Mouse (Mus musculus) MEL (cell line): ENCODE measurements around the gene Sfn. TPM values are rescaled to one million over a fixed set of nuclear protein-coding genes. Genes with fewer than 3 reads are reported as not detected.

Experiments
- DNase-seq: peaks from one replicate; pipeline ENCODE4 v3.0.0; 2011; ENCODE audit warnings: low read depth, low spot score
- H3K27ac ChIP-seq: 2 replicates; pipeline ENCODE4 v1.5.1; 2012; ENCODE audit warnings: low read depth, mild to moderate bottlenecking, control low read depth, low read length, moderate library complexity; ENCODE audit not compliant: control insufficient read depth
- H3K27me3 ChIP-seq, 2 experiments: fragments of 150-350 bp in 1 of 2; sonication (generic) in 1 of 2; 2 replicates each; pipeline ENCODE4 v1.6.1; 2012; ENCODE audit warnings: low read length in 2 of 2, mild to moderate bottlenecking in 2 of 2, improper control_type of control experiment in 1 of 2, moderate library complexity in 1 of 2; ENCODE audit not compliant: insufficient read depth in 2 of 2, control insufficient read depth in 1 of 2
- H3K36me3 ChIP-seq, 2 experiments: 2 replicates each; pipeline ENCODE4 v1.6.1; 2012 to 2014; ENCODE audit warnings: low read length in 2 of 2, improper control_type of control experiment in 1 of 2, inconsistent platforms in 1 of 2, mild to moderate bottlenecking in 1 of 2; ENCODE audit not compliant: insufficient read depth in 2 of 2, control insufficient read depth in 1 of 2
- H3K4me1 ChIP-seq, 2 experiments: fragments of 150-350 bp in 1 of 2; sonication (generic) in 1 of 2; 2 replicates each; pipeline ENCODE4 v1.6.1; 2012; ENCODE audit warnings: low read length in 2 of 2, improper control_type of control experiment in 1 of 2, mild to moderate bottlenecking in 1 of 2; ENCODE audit not compliant: insufficient read depth in 2 of 2, control insufficient read depth in 1 of 2
- H3K4me3 ChIP-seq, 2 experiments: fragments of 150-350 bp in 1 of 2; sonication (generic) in 1 of 2; 2 replicates each; pipeline ENCODE4 v1.5.1; 2012; ENCODE audit warnings: low read depth in 2 of 2, low read length in 2 of 2, mild to moderate bottlenecking in 2 of 2, moderate library complexity in 2 of 2, control low read depth in 1 of 2, improper control_type of control experiment in 1 of 2; ENCODE audit not compliant: control insufficient read depth in 1 of 2, insufficient read depth in 1 of 2
- H3K79me2 ChIP-seq: 2 replicates; pipeline ENCODE4 v1.6.1; 2012; ENCODE audit warnings: mild to moderate bottlenecking, low read length, moderate library complexity; ENCODE audit not compliant: control insufficient read depth, poor library complexity, insufficient read depth
- H3K9ac ChIP-seq: 2 replicates; pipeline ENCODE4 v1.6.1; 2012; ENCODE audit warnings: low read depth, mild to moderate bottlenecking, control low read depth, low read length, moderate library complexity; ENCODE audit not compliant: control insufficient read depth, poor library complexity, severe bottlenecking
- H3K9me3 ChIP-seq: fragments of 150-350 bp; sonication (generic); replicated peaks from 2 replicates; pipeline ENCODE4 v1.6.1; 2012; ENCODE audit warnings: mild to moderate bottlenecking, low read length, improper control_type of control experiment, moderate library complexity; ENCODE audit not compliant: insufficient read depth
- CHD1 ChIP-seq: IDR thresholded peaks from 2 replicates; pipeline ENCODE4 v1.6.1; 2012; ENCODE audit warnings: low read depth, mild to moderate bottlenecking, inconsistent platforms, low read length, improper control_type of control experiment
- CHD2 ChIP-seq: IDR thresholded peaks from 2 replicates; pipeline ENCODE4 v1.6.1; 2011; ENCODE audit warnings: low read length, improper control_type of control experiment
- CTCF ChIP-seq, 3 experiments: IDR thresholded peaks in 2 of 3; conservative IDR thresholded peaks in 1 of 3; 2 replicates each; pipeline ENCODE4 v1.5.1; 2011 to 2012; ENCODE audit warnings: low read length in 3 of 3, low read depth in 2 of 3, mild to moderate bottlenecking in 2 of 3, improper control_type of control experiment in 1 of 3, inconsistent platforms in 1 of 3, mixed read lengths in 1 of 3, moderate library complexity in 1 of 3; ENCODE audit not compliant: control insufficient read depth in 1 of 3, insufficient read depth in 1 of 3, poor library complexity in 1 of 3, severe bottlenecking in 1 of 3
- ELF1 ChIP-seq: IDR thresholded peaks from 2 replicates; pipeline ENCODE4 v1.6.1; 2014; ENCODE audit warnings: low read depth, mild to moderate bottlenecking, inconsistent platforms, low read length, improper control_type of control experiment, moderate library complexity
- JUND ChIP-seq: IDR thresholded peaks from 2 replicates; pipeline ENCODE4 v1.6.1; 2011; ENCODE audit warnings: low read depth, mild to moderate bottlenecking, improper control_type of control experiment, low read length
- MAFK ChIP-seq: IDR thresholded peaks from 2 replicates; pipeline ENCODE4 v1.6.1; 2011; ENCODE audit warnings: low read depth, mild to moderate bottlenecking, low read length, improper control_type of control experiment, borderline replicate concordance
- MAX ChIP-seq: IDR thresholded peaks from 2 replicates; pipeline ENCODE4 v1.6.1; 2011; ENCODE audit warnings: low read length, improper control_type of control experiment
- MAZ ChIP-seq: IDR thresholded peaks from 2 replicates; pipeline ENCODE4 v1.6.1; 2012; ENCODE audit warnings: low read depth, mild to moderate bottlenecking, inconsistent platforms, low read length, improper control_type of control experiment
- MXI1 ChIP-seq: IDR thresholded peaks from 2 replicates; pipeline ENCODE4 v1.6.1; 2011; ENCODE audit warnings: mild to moderate bottlenecking, low read depth, low read length, improper control_type of control experiment
- MYB ChIP-seq: IDR thresholded peaks from 2 replicates; pipeline ENCODE4 v1.6.1; 2011; ENCODE audit warnings: mild to moderate bottlenecking, low read depth, low read length, improper control_type of control experiment
- MYC ChIP-seq: IDR thresholded peaks from 2 replicates; pipeline ENCODE4 v1.6.1; 2011; ENCODE audit warnings: low read depth, mild to moderate bottlenecking, low read length, improper control_type of control experiment, moderate library complexity
- NELFE ChIP-seq: IDR thresholded peaks from 2 replicates; pipeline ENCODE4 v1.6.1; 2011; ENCODE audit warnings: low read depth, low read length, improper control_type of control experiment
- POLR2A ChIP-seq, 2 experiments: IDR thresholded peaks; 2 replicates each; pipeline ENCODE4 v1.6.1; 2011 to 2012; ENCODE audit warnings: low read length in 2 of 2, mild to moderate bottlenecking in 2 of 2, control low read depth in 1 of 2, improper control_type of control experiment in 1 of 2, low read depth in 1 of 2, moderate library complexity in 1 of 2; ENCODE audit not compliant: control insufficient read depth in 1 of 2, insufficient read depth in 1 of 2, poor library complexity in 1 of 2
- POLR2AphosphoS2 ChIP-seq: IDR thresholded peaks from 2 replicates; pipeline ENCODE4 v1.6.1; 2011; ENCODE audit warnings: low read length, improper control_type of control experiment
- SIN3A ChIP-seq: IDR thresholded peaks from 2 replicates; pipeline ENCODE4 v1.6.1; 2012; ENCODE audit warnings: low read length, improper control_type of control experiment, inconsistent platforms
- TAL1 ChIP-seq: IDR thresholded peaks from 2 replicates; pipeline ENCODE4 v1.6.1; 2012; ENCODE audit warnings: mild to moderate bottlenecking, inconsistent platforms, low read length, moderate library complexity, mixed read lengths
- TBP ChIP-seq: IDR thresholded peaks from 2 replicates; pipeline ENCODE4 v1.8.0; 2011; ENCODE audit warnings: low read depth, low read length, improper control_type of control experiment
- UBTF ChIP-seq: IDR thresholded peaks from 2 replicates; pipeline ENCODE4 v1.6.1; 2012; ENCODE audit warnings: low read depth, mild to moderate bottlenecking, inconsistent platforms, low read length, improper control_type of control experiment, moderate library complexity, borderline replicate concordance; ENCODE audit not compliant: insufficient read depth
- USF1 ChIP-seq: IDR thresholded peaks from 2 replicates; pipeline ENCODE4 v1.6.1; 2014; ENCODE audit warnings: low read depth, mild to moderate bottlenecking, inconsistent platforms, low read length, improper control_type of control experiment, moderate library complexity
- USF2 ChIP-seq, 2 experiments: IDR thresholded peaks; 2 replicates each; pipeline ENCODE4 v1.6.1; 2011 to 2012; ENCODE audit warnings: improper control_type of control experiment in 2 of 2, low read length in 2 of 2, borderline replicate concordance in 1 of 2, inconsistent platforms in 1 of 2, low read depth in 1 of 2, mild to moderate bottlenecking in 1 of 2; ENCODE audit not compliant: insufficient read depth in 1 of 2
- ZKSCAN1 ChIP-seq: IDR thresholded peaks from 2 replicates; pipeline ENCODE4 v1.6.1; 2012; ENCODE audit warnings: low read depth, mild to moderate bottlenecking, inconsistent platforms, low read length, improper control_type of control experiment, moderate library complexity
- ZMIZ1 ChIP-seq: IDR thresholded peaks from 2 replicates; pipeline ENCODE4 v1.6.1; 2012; ENCODE audit warnings: low read depth, mild to moderate bottlenecking, inconsistent platforms, low read length, improper control_type of control experiment, moderate library complexity
- ZNF384 ChIP-seq: IDR thresholded peaks from 2 replicates; pipeline ENCODE4 v1.6.1; 2012; ENCODE audit warnings: low read depth, mild to moderate bottlenecking, inconsistent platforms, low read length, improper control_type of control experiment
- polyA plus RNA-seq, 2 experiments: library from polyadenylated mRNA; stranded (reverse) in 1 of 2; unstranded in 1 of 2; fragments of >175 nt in 1 of 2; fragments of >200 nt in 1 of 2; gene quantifications; 2 replicates each; pipeline versions ENCODE4 v1.2.1 to v1.2.4; 2012; ENCODE audit warnings: low replicate concordance in 2 of 2, low read depth in 1 of 2; ENCODE audit not compliant: insufficient read length in 2 of 2, insufficient read depth in 1 of 2, missing spikeins in 1 of 2
- total RNA-seq: library from RNA; depleted of rRNA; stranded (reverse); fragments of 300-350 nt; gene quantifications from 2 replicates; pipeline ENCODE4 v1.2.3, GENCODE M21; 2012

Gene Sfn
- total and polyA plus RNA-seq, 3 experiments: 0.12 to 0.19 TPM; not detected in 1

GRCm38 (mm10) chr4:133553448-133554330 is 48.3 kb downstream of the Sfn start:
- TF ChIP-seq NELFE (no peak), POLR2AphosphoS2 (no peak), CHD2 (no peak), CHD1 (no peak), UBTF (no peak), JUND (no peak), MYB (no peak), SIN3A (no peak), ZMIZ1 (no peak), POLR2A (IDR thresholded peaks at IDR 0.05; ENCODE audit: control insufficient read depth in 1 of 2, insufficient read depth in 1 of 2, low read depth in 1 of 2, low read length in 2 of 2, poor library complexity in 1 of 2) (no peak), ZKSCAN1 (no peak), ELF1 (no peak), MYC (no peak)
- DNase-seq: no peak
- Histone ChIP-seq H3K79me2 (no peaks in the 10 kb centered on the region), H3K36me3 (peaks cover 0 to 4% of the 10 kb centered on the region in 2 experiments; a peak in 2 of 4 replicates), H3K27me3 (peaks cover 8% of the 10 kb centered on the region in 2 experiments), H3K4me1 (peaks cover 3 to 8% of the 10 kb centered on the region in 2 experiments), H3K9me3 (no peaks in the 10 kb centered on the region), H3K27ac (no peak overlapping the region), H3K9ac (no peak overlapping the region), H3K4me3 (no peak overlapping the region)

DNA sequence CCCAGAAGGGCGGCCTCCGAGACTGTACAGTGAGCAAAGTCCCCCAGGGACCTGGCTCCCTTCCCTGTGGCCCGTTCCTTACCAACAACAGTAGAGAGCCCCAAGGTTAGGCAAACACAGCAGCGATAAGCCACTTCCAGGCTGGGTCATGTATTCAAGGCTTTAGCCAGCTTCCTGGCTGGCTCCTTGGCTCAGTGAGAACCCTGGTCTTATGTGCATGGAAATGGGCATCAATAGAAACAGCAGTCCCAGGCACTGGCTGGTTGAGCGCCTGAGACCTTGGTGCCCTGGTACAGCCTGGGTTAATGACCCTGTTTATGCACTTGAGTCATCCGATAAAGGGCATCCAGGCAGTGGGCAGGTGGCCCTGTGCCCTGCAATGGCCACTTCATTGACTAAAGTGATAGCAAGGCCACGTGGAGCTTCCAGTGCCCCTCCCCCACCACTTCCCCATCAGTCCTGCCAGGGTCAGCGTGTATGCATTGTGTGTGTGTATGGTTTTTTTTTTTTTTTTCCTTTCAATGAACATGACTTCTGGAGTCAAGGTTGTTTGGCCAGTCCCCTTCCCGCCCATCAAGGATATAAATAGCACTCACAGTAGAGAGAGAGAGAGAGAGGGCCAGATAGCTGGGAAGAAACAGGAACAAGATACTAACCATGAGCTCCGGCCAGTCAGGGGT is 49.1 kb downstream of the Sfn start, which contains the start of gene Nr0b2:
Nr0b2 (plus strand) TSS at position 609 of the 680 bp plus-strand sequence.
- TF ChIP-seq MYC (peak; percentile 92), MYB (no peak), MAFK (no peak), USF2 (IDR thresholded peaks at IDR 0.05; ENCODE audit: borderline replicate concordance in 1 of 2, insufficient read depth in 1 of 2, low read depth in 1 of 2, low read length in 2 of 2) (no peak), MXI1 (peak; percentile 23; the same call in 1 of the 2 replicates), CTCF (IDR thresholded peaks at IDR 0.05 in 2 of 3, conservative IDR thresholded peaks at IDR 0.05 in 1 of 3; ENCODE audit: control insufficient read depth in 1 of 3, insufficient read depth in 1 of 3, low read depth in 2 of 3, low read length in 3 of 3, poor library complexity in 1 of 3, severe bottlenecking in 1 of 3) (no peak), TAL1 (no peak), TBP (no peak), ZKSCAN1 (no peak), MAX (peak; percentile 69), USF1 (0 out of 2 replicates have a peak, but pooled peaks have one; percentile 39), ZNF384 (peak; percentile 60), MAZ (no peak), ELF1 (no peak)
- Histone ChIP-seq H3K9ac (no peak within 1 kb of the TSS), H3K4me3 (no peak within 1 kb of the TSS), H3K36me3 (peaks cover 0 to 4% of the 10 kb centered on the region in 2 experiments; a peak in 2 of 4 replicates), H3K79me2 (no peaks in the 10 kb centered on the region), H3K27me3 (peaks cover 5% of the 10 kb centered on the region in 2 experiments), H3K9me3 (no peaks in the 10 kb centered on the region), H3K4me1 (peaks cover 3 to 8% of the 10 kb centered on the region in 2 experiments), H3K27ac (no peak within 1 kb of the TSS)
- peak; percentile 47 for DNase-seq
